Mouse (Mus musculus): Measurements from ENCODE around the gene Fam163a.
A peak's percentile ranks its signal among the peaks of the same experiment; 100 is the strongest.
"Not testable (repeated sequence)": the region's sequence is repeated elsewhere in the genome, so short reads cannot be mapped to it uniquely, and the experiment has no call there.

Fam163a gene

GRCm38 (mm10) chr1:156204656-156205131, at the start of gene Fam163a:
Gene Fam163a (minus strand): TSS chr1:156205026.
- peak; percentile 38 to 69 for DNase-seq (ENCODE audit: inconsistent age in 2 of 2, low spot score in 1 of 2)

GRCm38 (mm10) chr1:156251096-156251495, 46.3 kb upstream of the Fam163a start:
- not testable (repeated sequence) for DNase-seq (ENCODE audit: inconsistent age in 2 of 2, low spot score in 1 of 2)

GRCm38 (mm10) chr1:156247893-156248292, 43.1 kb upstream of the Fam163a start:
- DNase-seq (ENCODE audit: inconsistent age in 2 of 2, low spot score in 1 of 2) = no peak

- DNase-seq (ENCODE audit: inconsistent age in 2 of 2, low spot score in 1 of 2) = peak; percentile 55 to 83
Observed at GRCm38 (mm10) chr1:156241713-156242348, 37.0 kb upstream of the Fam163a start.

- peak in 1 of 2 experiments; percentile 62 for DNase-seq (ENCODE audit: inconsistent age in 2 of 2, low spot score in 1 of 2)
Observed at GRCm38 (mm10) chr1:156241035-156241434, 36.2 kb upstream of the Fam163a start.

- DNase-seq (ENCODE audit: inconsistent age in 2 of 2, low spot score in 1 of 2) = no peak
Observed at GRCm38 (mm10) chr1:156231122-156231521, 26.3 kb upstream of the Fam163a start.

GRCm38 (mm10) chr1:156230339-156231089, 25.7 kb upstream of the Fam163a start:
- peak; percentile 28 to 51 for DNase-seq (ENCODE audit: inconsistent age in 2 of 2, low spot score in 1 of 2)

GRCm38 (mm10) chr1:156229448-156229847, 24.6 kb upstream of the Fam163a start:
- peak; percentile 52 to 81 for DNase-seq (ENCODE audit: inconsistent age in 2 of 2, low spot score in 1 of 2)

- DNase-seq (ENCODE audit: inconsistent age in 2 of 2, low spot score in 1 of 2) = no peak
Observed at GRCm38 (mm10) chr1:156228728-156229127, 23.9 kb upstream of the Fam163a start.

- no peak for DNase-seq (ENCODE audit: inconsistent age in 2 of 2, low spot score in 1 of 2)
Observed at GRCm38 (mm10) chr1:156226903-156227302, 22.1 kb upstream of the Fam163a start.

- DNase-seq (ENCODE audit: inconsistent age in 2 of 2, low spot score in 1 of 2) = no peak
Observed at GRCm38 (mm10) chr1:156222205-156223000, 17.6 kb upstream of the Fam163a start.

GRCm38 (mm10) chr1:156221327-156221726, 16.5 kb upstream of the Fam163a start:
- DNase-seq (ENCODE audit: inconsistent age in 2 of 2, low spot score in 1 of 2) = no peak

GRCm38 (mm10) chr1:156218573-156218972, 13.7 kb upstream of the Fam163a start:
- DNase-seq (ENCODE audit: inconsistent age in 2 of 2, low spot score in 1 of 2) = peak; percentile 15 to 58

GRCm38 (mm10) chr1:156217941-156218340, 13.1 kb upstream of the Fam163a start:
- peak; percentile 36 to 64 for DNase-seq (ENCODE audit: inconsistent age in 2 of 2, low spot score in 1 of 2)

- peak; percentile 60 to 68 for DNase-seq (ENCODE audit: inconsistent age in 2 of 2, low spot score in 1 of 2)
Observed at GRCm38 (mm10) chr1:156217393-156217792, 12.6 kb upstream of the Fam163a start.

GRCm38 (mm10) chr1:156216249-156216648, 11.4 kb upstream of the Fam163a start:
- DNase-seq (ENCODE audit: inconsistent age in 2 of 2, low spot score in 1 of 2) = no peak

- no peak for DNase-seq (ENCODE audit: inconsistent age in 2 of 2, low spot score in 1 of 2)
Observed at GRCm38 (mm10) chr1:156214651-156215050, 9.8 kb upstream of the Fam163a start.

GRCm38 (mm10) chr1:156212923-156213322, 8.1 kb upstream of the Fam163a start:
- DNase-seq (ENCODE audit: inconsistent age in 2 of 2, low spot score in 1 of 2) = no peak

- no peak for DNase-seq (ENCODE audit: inconsistent age in 2 of 2, low spot score in 1 of 2)
Observed at GRCm38 (mm10) chr1:156211809-156212317, 7.0 kb upstream of the Fam163a start.

GRCm38 (mm10) chr1:156205164-156205563, 338 bp upstream of the Fam163a start:
- no peak for DNase-seq (ENCODE audit: inconsistent age in 2 of 2, low spot score in 1 of 2)

GRCm38 (mm10) chr1:156203961-156204655, 718 bp downstream of the Fam163a start:
- no peak for DNase-seq (ENCODE audit: inconsistent age in 2 of 2, low spot score in 1 of 2)

Data from adrenal gland, adult (tissue).